Mouse (Mus musculus) neural tube, embryonic 13.5 days (tissue): ENCODE measurements at regions not wholly inside any gene's neighbourhood (a gene's known extent, or its start where the extent isn't known, plus 50 kb on each side); places are given as distances from the start of the nearest gene placed in this dataset.

Source experiments
- ATAC-seq: fragments of 200-750 bp; cut with Nextera tagmentation; 2 replicates; pipeline ENCODE4 v1.8.0; 2017; ENCODE audit warnings: low read depth, mild to moderate bottlenecking, moderate TSS enrichment, moderate library complexity
- H3K27ac ChIP-seq: fragments of 300-500 bp; sonication (generic); replicated peaks from 2 replicates; pipeline ENCODE4 v1.5.1; 2015; ENCODE audit warnings: moderate library complexity, mild to moderate bottlenecking, inconsistent platforms
- H3K27me3 ChIP-seq: fragments of 300-500 bp; sonication (generic); 2 replicates; pipeline ENCODE4 v1.6.1; 2015; ENCODE audit warnings: mild to moderate bottlenecking, inconsistent platforms
- H3K36me3 ChIP-seq: fragments of 300-500 bp; sonication (generic); 2 replicates; pipeline ENCODE4 v1.6.1; 2015; ENCODE audit warnings: mild to moderate bottlenecking, inconsistent platforms
- H3K4me1 ChIP-seq: fragments of 300-500 bp; sonication (generic); replicated peaks from 2 replicates; pipeline ENCODE4 v1.6.1; 2015; ENCODE audit warnings: inconsistent platforms
- H3K4me2 ChIP-seq: fragments of 300-500 bp; sonication (generic); 2 replicates; pipeline ENCODE4 v1.6.1; 2015; ENCODE audit warnings: inconsistent platforms, mild to moderate bottlenecking, moderate library complexity
- H3K4me3 ChIP-seq: fragments of 300-500 bp; sonication (generic); 2 replicates; pipeline ENCODE4 v1.5.1; 2015; ENCODE audit warnings: mild to moderate bottlenecking, inconsistent platforms
- H3K9ac ChIP-seq: fragments of 300-500 bp; sonication (generic); 2 replicates; pipeline ENCODE4 v1.6.1; 2015; ENCODE audit warnings: moderate library complexity, mild to moderate bottlenecking, inconsistent platforms
- H3K9me3 ChIP-seq: fragments of 300-500 bp; sonication (generic); 2 replicates; pipeline ENCODE4 v1.6.1; 2016; ENCODE audit warnings: inconsistent platforms
- WGBS: fragments of 180-500 bp; shearing (Covaris S2); methylation state at CpG from one replicate; pipeline ENCODE4 v1.1.7; 2015; 5-methylcytosine and 5-hydroxymethylcytosine counted together

GRCm38 (mm10) chr11:45058658-45059057, 441.5 kb downstream of the Ebf1 start:
- no peak for ATAC-seq
- WGBS, result 86% methylated on average over 1 of the region's 1 CpGs
- Histone ChIP-seq H3K36me3 (no peaks in the 10 kb centered on the region), H3K9ac (no peak overlapping the region), H3K4me1 (0 out of 2 replicates have a peak, but pooled peaks cover 4% of the 10 kb centered on the region), H3K9me3 (no peaks in the 10 kb centered on the region), H3K4me3 (no peak overlapping the region), H3K27ac (no peak overlapping the region), H3K27me3 (no peaks in the 10 kb centered on the region), H3K4me2 (no peak overlapping the region)

- Histone ChIP-seq H3K27ac (no peak overlapping the region), H3K36me3 (no peaks in the 10 kb centered on the region), H3K27me3 (no peaks in the 10 kb centered on the region), H3K4me1 (0 out of 2 replicates have a peak, but pooled peaks cover 4% of the 10 kb centered on the region), H3K9ac (no peak overlapping the region), H3K4me2 (no peak overlapping the region), H3K9me3 (no peaks in the 10 kb centered on the region), H3K4me3 (no peak overlapping the region)
- no peak for ATAC-seq
- 78% methylated on average over 3 of the region's 3 CpGs for WGBS
Observed at GRCm38 (mm10) chr11:45066592-45066991, 449.5 kb downstream of the Ebf1 start.

- H3K9ac ChIP-seq, result no peak overlapping the region
- H3K27ac ChIP-seq, result no peak overlapping the region
- H3K4me3 ChIP-seq, result no peak overlapping the region
- no peaks in the 10 kb centered on the region for H3K9me3 ChIP-seq
- no peaks in the 10 kb centered on the region for H3K4me1 ChIP-seq
- no peaks in the 10 kb centered on the region for H3K27me3 ChIP-seq
- H3K4me2 ChIP-seq, result no peak overlapping the region
- ATAC-seq, result no peak
- 91% methylated on average over 1 of the region's 1 CpGs for WGBS
- no peaks in the 10 kb centered on the region for H3K36me3 ChIP-seq
Observed at GRCm38 (mm10) chr11:45070280-45070679, 453.2 kb downstream of the Ebf1 start.

GRCm38 (mm10) chr11:45071195-45071594, 454.1 kb downstream of the Ebf1 start:
- WGBS, result 75% methylated on average over 2 of the region's 2 CpGs
- no peaks in the 10 kb centered on the region for H3K9me3 ChIP-seq
- no peak overlapping the region for H3K4me3 ChIP-seq

GRCm38 (mm10) chr11:45084506-45085037, 467.5 kb downstream of the Ebf1 start:
- H3K27ac ChIP-seq, result no peak overlapping the region
- H3K9ac ChIP-seq, result no peak overlapping the region
- WGBS, result 78% methylated on average over 4 of the region's 4 CpGs
- H3K9me3 ChIP-seq, result no peaks in the 10 kb centered on the region
- H3K4me2 ChIP-seq, result no peak overlapping the region
- no peak for ATAC-seq
- no peaks in the 10 kb centered on the region for H3K36me3 ChIP-seq
- H3K27me3 ChIP-seq, result no peaks in the 10 kb centered on the region
- H3K4me1 ChIP-seq, result peaks cover 6% of the 10 kb centered on the region; the same call in 1 of the 2 replicates
- H3K4me3 ChIP-seq, result no peak overlapping the region

More at GRCm38 (mm10) chr11:45071195-45071594, 454.1 kb downstream of the Ebf1 start:
- no peak for ATAC-seq
- Histone ChIP-seq H3K4me1 (no peaks in the 10 kb centered on the region), H3K27ac (no peak overlapping the region), H3K9ac (no peak overlapping the region), H3K27me3 (no peaks in the 10 kb centered on the region), H3K4me2 (no peak overlapping the region), H3K36me3 (no peaks in the 10 kb centered on the region)

GRCm38 (mm10) chr11:45085145-45085544, 468.0 kb downstream of the Ebf1 start:
- H3K9ac ChIP-seq, result no peak overlapping the region
- peaks cover 6% of the 10 kb centered on the region; the same call in 1 of the 2 replicates for H3K4me1 ChIP-seq
- H3K36me3 ChIP-seq, result no peaks in the 10 kb centered on the region
- no peaks in the 10 kb centered on the region for H3K27me3 ChIP-seq
- ATAC-seq, result no peak
- H3K27ac ChIP-seq, result no peak overlapping the region
- no peak overlapping the region for H3K4me2 ChIP-seq
- H3K9me3 ChIP-seq, result no peaks in the 10 kb centered on the region
- H3K4me3 ChIP-seq, result no peak overlapping the region

- ATAC-seq, result no peak
- no peak overlapping the region for H3K4me2 ChIP-seq
- no peak overlapping the region for H3K4me3 ChIP-seq
- H3K4me1 ChIP-seq, result peaks cover 6% of the 10 kb centered on the region; the same call in 1 of the 2 replicates
- no peaks in the 10 kb centered on the region for H3K9me3 ChIP-seq
- no peaks in the 10 kb centered on the region for H3K36me3 ChIP-seq
- H3K27me3 ChIP-seq, result no peaks in the 10 kb centered on the region
- H3K9ac ChIP-seq, result no peak overlapping the region
- 68% methylated on average over 5 of the region's 5 CpGs for WGBS
- no peak overlapping the region for H3K27ac ChIP-seq
Observed at GRCm38 (mm10) chr11:45087186-45087915, 470.2 kb downstream of the Ebf1 start.

- no peak overlapping the region for H3K27ac ChIP-seq
- H3K4me1 ChIP-seq, result peaks cover 6% of the 10 kb centered on the region; the same call in 1 of the 2 replicates
- H3K9me3 ChIP-seq, result no peaks in the 10 kb centered on the region
- no peak for ATAC-seq
- H3K27me3 ChIP-seq, result no peaks in the 10 kb centered on the region
- 89% methylated on average over 1 of the region's 1 CpGs for WGBS
- H3K36me3 ChIP-seq, result no peaks in the 10 kb centered on the region
- H3K4me3 ChIP-seq, result no peak overlapping the region
- H3K4me2 ChIP-seq, result no peak overlapping the region
- H3K9ac ChIP-seq, result no peak overlapping the region
Observed at GRCm38 (mm10) chr11:45088286-45088685, 471.2 kb downstream of the Ebf1 start.

- Histone ChIP-seq H3K36me3 (no peaks in the 10 kb centered on the region), H3K4me2 (no peak overlapping the region), H3K27me3 (no peaks in the 10 kb centered on the region), H3K9me3 (no peaks in the 10 kb centered on the region), H3K4me1 (peaks cover 6% of the 10 kb centered on the region; the same call in 1 of the 2 replicates), H3K4me3 (no peak overlapping the region), H3K9ac (no peak overlapping the region), H3K27ac (no peak overlapping the region)
- 78% methylated on average over 3 of the region's 3 CpGs for WGBS
- ATAC-seq, result no peak
Observed at GRCm38 (mm10) chr11:45089561-45089960, 472.4 kb downstream of the Ebf1 start.

- WGBS, result 59% methylated on average over 12 of the region's 12 CpGs
- ATAC-seq, result peak; percentile 36; the same call in 1 of the 2 replicates
Observed at GRCm38 (mm10) chr11:45103498-45104336, 486.6 kb downstream of the Ebf1 start.

GRCm38 (mm10) chr11:45116702-45117101, 499.6 kb downstream of the Ebf1 start:
- H3K4me2 ChIP-seq, result no peak overlapping the region
- no peaks in the 10 kb centered on the region for H3K27me3 ChIP-seq
- 91% methylated on average over 1 of the region's 1 CpGs for WGBS
- no peaks in the 10 kb centered on the region for H3K36me3 ChIP-seq
- no peaks in the 10 kb centered on the region for H3K4me1 ChIP-seq
- no peak overlapping the region for H3K4me3 ChIP-seq
- ATAC-seq, result no peak
- H3K9me3 ChIP-seq, result no peaks in the 10 kb centered on the region
- no peak overlapping the region for H3K27ac ChIP-seq
- H3K9ac ChIP-seq, result no peak overlapping the region

More at GRCm38 (mm10) chr11:45103498-45104336, 486.6 kb downstream of the Ebf1 start:
- no peak overlapping the region for H3K4me3 ChIP-seq
- no peaks in the 10 kb centered on the region for H3K4me1 ChIP-seq
- H3K27ac ChIP-seq, result no peak overlapping the region
- no peak overlapping the region for H3K9ac ChIP-seq
- H3K4me2 ChIP-seq, result no peak overlapping the region
- no peaks in the 10 kb centered on the region for H3K36me3 ChIP-seq
- no peaks in the 10 kb centered on the region for H3K9me3 ChIP-seq
- H3K27me3 ChIP-seq, result no peaks in the 10 kb centered on the region

GRCm38 (mm10) chr11:45123276-45123675, 506.2 kb downstream of the Ebf1 start:
- no peak for ATAC-seq
- no peaks in the 10 kb centered on the region for H3K27me3 ChIP-seq
- H3K4me3 ChIP-seq, result no peak overlapping the region
- no peaks in the 10 kb centered on the region for H3K9me3 ChIP-seq
- 0 out of 2 replicates have a peak, but pooled peaks cover 8% of the 10 kb centered on the region for H3K4me1 ChIP-seq
- no peak overlapping the region for H3K9ac ChIP-seq
- H3K36me3 ChIP-seq, result no peaks in the 10 kb centered on the region
- no peak overlapping the region for H3K4me2 ChIP-seq
- peak overlapping the region; percentile 55 for H3K27ac ChIP-seq
- 40% methylated on average over 2 of the region's 2 CpGs for WGBS
